Mouse (Mus musculus) inflammation-experienced regulatory T-cells (primary cell): Measurements from ENCODE around the gene Olfr1499. TPM values are rescaled to one million over a fixed set of nuclear protein-coding genes. Genes with fewer than 3 reads are reported as not detected.

Experiments used
- polyA plus RNA-seq, 2 experiments: library from polyadenylated mRNA; unstranded; fragments of 100-300 nt; shearing (Covaris generic); gene quantifications; one replicate each; pipeline ENCODE4 v1.2.1; 2017

The Olfr1499 gene
- polyA plus RNA-seq = not detected

GRCm38 (mm10) chr19:13819347-13819746 is at the start of gene Olfr1499:
Olfr1499 (minus strand) TSS chr19:13819447.

GRCm38 (mm10) chr19:13861495-13861894 is 42.2 kb upstream of the Olfr1499 start, which contains the start of gene Olfr1502:
Olfr1502 (plus strand) TSS chr19:13861795.

GRCm38 (mm10) chr19:13850592-13850991 is 31.3 kb upstream of the Olfr1499 start, which contains the start of gene Olfr1501:
Olfr1501 (minus strand) TSS chr19:13850692.

GRCm38 (mm10) chr19:13830388-13830787 is 11.1 kb upstream of the Olfr1499 start, which contains the start of gene Olfr1500:
Olfr1500 (minus strand) TSS chr19:13830488.

GRCm38 (mm10) chr19:13798102-13798501 is 21.1 kb downstream of the Olfr1499 start, which contains the start of gene Olfr1497:
Olfr1497 (minus strand) TSS chr19:13798202.

GRCm38 (mm10) chr19:13777578-13777977 is 41.7 kb downstream of the Olfr1499 start, which contains the start of gene Olfr1496:
Olfr1496 (plus strand) TSS chr19:13777878.

GRCm38 (mm10) chr19:13764306-13764705 is 54.9 kb downstream of the Olfr1499 start, which contains the start of gene Olfr1495:
Olfr1495 (plus strand) TSS chr19:13764606.

Other genes with a start within 250 kb of the Olfr1499 start
- gene Olfr1484, start 235.9 kb downstream of the Olfr1499 start, polyA plus RNA-seq = not detected
- not detected for gene Olfr1487, start 202.1 kb downstream of the Olfr1499 start, polyA plus RNA-seq
- gene Olfr1489, start 187.8 kb downstream of the Olfr1499 start, polyA plus RNA-seq = under 1 TPM in 1 of 2 experiments, not detected in 1; 0.04 TPM
- not detected for gene Olfr1490, start 168.4 kb downstream of the Olfr1499 start, polyA plus RNA-seq
- gene Olfr1491, start 122.2 kb downstream of the Olfr1499 start, polyA plus RNA-seq = under 1 TPM in 1 of 2 experiments, not detected in 1; 0.49 TPM
- under 1 TPM in 1 of 2 experiments, not detected in 1; 0.14 TPM for gene Olfr1493-ps1, start 96.2 kb downstream of the Olfr1499 start, polyA plus RNA-seq
- gene Olfr1494, start 79.7 kb downstream of the Olfr1499 start, polyA plus RNA-seq = not detected
- gene Olfr1495, start 54.8 kb downstream of the Olfr1499 start, polyA plus RNA-seq = not detected
- gene Olfr1496, start 41.6 kb downstream of the Olfr1499 start, polyA plus RNA-seq = 1 to 10 TPM in 1 of 2 experiments, not detected in 1; 1.3 TPM
- gene Olfr1497, start 21.2 kb downstream of the Olfr1499 start, polyA plus RNA-seq = not detected
- gene Olfr1500, start 11.0 kb upstream of the Olfr1499 start, polyA plus RNA-seq = 1 to 10 TPM in 1 of 2 experiments, not detected in 1; 1.2 TPM
- under 1 TPM; 0.27 to 0.28 TPM for gene Olfr1501, start 31.2 kb upstream of the Olfr1499 start, polyA plus RNA-seq
- gene Olfr1502, start 42.3 kb upstream of the Olfr1499 start, polyA plus RNA-seq = not detected
- gene Olfr1504, start 78.5 kb upstream of the Olfr1499 start, polyA plus RNA-seq = under 1 TPM in 1 of 2 experiments, not detected in 1; 0.18 TPM
- gene Olfr1505, start 94.1 kb upstream of the Olfr1499 start, polyA plus RNA-seq = not detected